Mouse (Mus musculus) stomach, embryonic 16.5 days (tissue): ENCODE measurements at regions not wholly inside any gene's neighbourhood (a gene's known extent, or its start where the extent isn't known, plus 50 kb on each side); places are given as distances from the start of the nearest gene placed in this dataset.

ENCODE experiments used
- ATAC-seq: fragments of 200-750 bp; cut with Nextera tagmentation; 2 replicates; pipeline ENCODE4 v1.8.0; 2017; ENCODE audit warnings: moderate number of reproducible peaks, moderate TSS enrichment; ENCODE audit not compliant: insufficient read depth, low FRiP score
- H3K27ac ChIP-seq: fragments of 300-500 bp; sonication (generic); 2 replicates; pipeline ENCODE4 v1.5.1; 2014; ENCODE audit warnings: low read length
- H3K27me3 ChIP-seq: fragments of 300-500 bp; sonication (generic); 2 replicates; pipeline ENCODE4 v1.6.1; 2014; ENCODE audit warnings: low read length, control low read depth, mixed read lengths; ENCODE audit not compliant: control insufficient read depth, insufficient read depth
- H3K36me3 ChIP-seq: fragments of 300-500 bp; sonication (generic); 2 replicates; pipeline ENCODE4 v1.6.1; 2014; ENCODE audit warnings: low read length; ENCODE audit not compliant: control insufficient read depth, insufficient read depth
- H3K4me1 ChIP-seq: fragments of 300-500 bp; sonication (generic); 2 replicates; pipeline ENCODE4 v1.6.1; 2014; ENCODE audit warnings: low read length, control low read depth, mixed read lengths; ENCODE audit not compliant: control insufficient read depth, insufficient read depth
- H3K4me2 ChIP-seq: fragments of 300-500 bp; sonication (generic); 2 replicates; pipeline ENCODE4 v1.6.1; 2014; ENCODE audit warnings: low read depth, low read length, mixed read lengths
- H3K4me3 ChIP-seq: fragments of 300-500 bp; sonication (generic); replicated peaks from 2 replicates; pipeline ENCODE4 v1.5.1; 2014; ENCODE audit warnings: mild to moderate bottlenecking, low read length
- H3K9ac ChIP-seq: fragments of 300-500 bp; sonication (generic); 2 replicates; pipeline ENCODE4 v1.6.1; 2014; ENCODE audit warnings: low read length
- H3K9me3 ChIP-seq: fragments of 300-500 bp; sonication (generic); replicated peaks from 2 replicates; pipeline ENCODE4 v1.6.1; 2016; ENCODE audit warnings: low read length, control low read depth; ENCODE audit not compliant: control insufficient read depth
- WGBS: fragments of 180-500 bp; shearing (Covaris S2); extraction: QIAGEN DNeasy Blood & Tissue Kit; methylation state at CpG from one replicate; pipeline ENCODE4 v1.1.7; 2014; 5-methylcytosine and 5-hydroxymethylcytosine counted together

GRCm38 (mm10) chr2:137566619-137567018, 450.2 kb upstream of the Jag1 start:
- no peaks in the 10 kb centered on the region for H3K27me3 ChIP-seq
- no peak for ATAC-seq
- 82% methylated on average over 3 of the region's 3 CpGs for whole genome bisulfite sequencing

GRCm38 (mm10) chr2:137564064-137564624, 447.7 kb upstream of the Jag1 start:
- Histone ChIP-seq H3K27ac (no peak overlapping the region), H3K9me3 (no peaks in the 10 kb centered on the region), H3K27me3 (no peaks in the 10 kb centered on the region), H3K4me3 (no peak overlapping the region), H3K4me2 (no peak overlapping the region), H3K4me1 (no peaks in the 10 kb centered on the region; the same call in 1 of the 2 replicates), H3K9ac (no peak overlapping the region), H3K36me3 (no peaks in the 10 kb centered on the region)
- WGBS: 75% methylated on average over 5 of the region's 5 CpGs
- no peak for ATAC-seq

More at GRCm38 (mm10) chr2:137566619-137567018, 450.2 kb upstream of the Jag1 start:
- Histone ChIP-seq H3K4me2 (no peak overlapping the region), H3K4me3 (no peak overlapping the region), H3K27ac (no peak overlapping the region), H3K9me3 (no peaks in the 10 kb centered on the region), H3K4me1 (no peaks in the 10 kb centered on the region), H3K36me3 (no peaks in the 10 kb centered on the region), H3K9ac (no peak overlapping the region)

- WGBS: 46% methylated on average over 4 of the region's 4 CpGs
- H3K27ac ChIP-seq: no peak overlapping the region
- ATAC-seq: peak; percentile 37; the same call in 1 of the 2 replicates
Observed at GRCm38 (mm10) chr2:137560366-137560765, 443.9 kb upstream of the Jag1 start.

GRCm38 (mm10) chr2:137553871-137554270, 437.4 kb upstream of the Jag1 start:
- no peak for ATAC-seq
- no peaks in the 10 kb centered on the region for H3K9me3 ChIP-seq
- WGBS: 75% methylated on average over 2 of the region's 2 CpGs

More at GRCm38 (mm10) chr2:137560366-137560765, 443.9 kb upstream of the Jag1 start:
- Histone ChIP-seq H3K36me3 (no peaks in the 10 kb centered on the region), H3K27me3 (no peaks in the 10 kb centered on the region), H3K4me1 (no peaks in the 10 kb centered on the region; the same call in 1 of the 2 replicates), H3K4me2 (no peak overlapping the region), H3K4me3 (no peak overlapping the region), H3K9ac (no peak overlapping the region), H3K9me3 (no peaks in the 10 kb centered on the region)

GRCm38 (mm10) chr2:137536581-137536980, 420.1 kb upstream of the Jag1 start:
- H3K4me2 ChIP-seq: no peak overlapping the region
- H3K9me3 ChIP-seq: no peaks in the 10 kb centered on the region
- H3K27me3 ChIP-seq: no peaks in the 10 kb centered on the region
- H3K4me1 ChIP-seq: no peaks in the 10 kb centered on the region
- ATAC-seq: no peak
- H3K4me3 ChIP-seq: no peak overlapping the region
- WGBS: 60% methylated on average over 2 of the region's 2 CpGs
- no peaks in the 10 kb centered on the region for H3K36me3 ChIP-seq
- H3K9ac ChIP-seq: no peak overlapping the region
- no peak overlapping the region for H3K27ac ChIP-seq

More at GRCm38 (mm10) chr2:137553871-137554270, 437.4 kb upstream of the Jag1 start:
- no peak overlapping the region for H3K4me2 ChIP-seq
- no peak overlapping the region for H3K4me3 ChIP-seq
- no peak overlapping the region for H3K9ac ChIP-seq
- H3K4me1 ChIP-seq: no peaks in the 10 kb centered on the region
- H3K27me3 ChIP-seq: no peaks in the 10 kb centered on the region
- no peaks in the 10 kb centered on the region for H3K36me3 ChIP-seq
- H3K27ac ChIP-seq: no peak overlapping the region

- no peak overlapping the region for H3K9ac ChIP-seq
- H3K27ac ChIP-seq: no peak overlapping the region
- H3K4me1 ChIP-seq: no peaks in the 10 kb centered on the region
- no peak overlapping the region for H3K4me3 ChIP-seq
- no peaks in the 10 kb centered on the region for H3K9me3 ChIP-seq
- no peaks in the 10 kb centered on the region for H3K27me3 ChIP-seq
- H3K36me3 ChIP-seq: no peaks in the 10 kb centered on the region
- 72% methylated on average over 2 of the region's 2 CpGs for WGBS
- ATAC-seq: no peak
- no peak overlapping the region for H3K4me2 ChIP-seq
Observed at GRCm38 (mm10) chr2:137516271-137516670, 399.8 kb upstream of the Jag1 start.

DNA sequence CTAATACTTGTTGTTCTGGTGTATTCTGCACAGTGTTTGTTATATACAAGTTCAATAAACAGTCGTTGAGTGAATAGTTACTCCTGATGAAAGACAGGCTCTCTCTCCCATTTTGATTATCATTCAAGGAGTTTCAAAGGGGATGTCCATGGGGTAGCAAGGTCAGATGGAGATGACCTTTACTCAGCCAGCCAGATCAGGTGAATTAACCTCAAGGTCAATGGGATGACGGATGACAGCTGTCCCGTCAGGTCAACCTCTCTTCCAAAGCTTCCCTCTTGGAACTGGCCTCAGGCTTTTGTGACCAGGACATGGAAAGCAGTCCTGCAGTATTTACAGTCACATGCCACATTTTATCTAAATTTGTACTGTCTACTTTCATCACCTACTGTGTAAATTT, 398.6 kb upstream of the Jag1 start:
- H3K27me3 ChIP-seq: no peaks in the 10 kb centered on the region
- ATAC-seq: no peak
- H3K9me3 ChIP-seq: no peaks in the 10 kb centered on the region
- WGBS: 74% methylated on average over 3 of the region's 3 CpGs
- no peak overlapping the region for H3K4me2 ChIP-seq
- no peak overlapping the region for H3K9ac ChIP-seq
- H3K4me1 ChIP-seq: no peaks in the 10 kb centered on the region
- no peak overlapping the region for H3K27ac ChIP-seq
- H3K4me3 ChIP-seq: no peak overlapping the region
- H3K36me3 ChIP-seq: no peaks in the 10 kb centered on the region

DNA sequence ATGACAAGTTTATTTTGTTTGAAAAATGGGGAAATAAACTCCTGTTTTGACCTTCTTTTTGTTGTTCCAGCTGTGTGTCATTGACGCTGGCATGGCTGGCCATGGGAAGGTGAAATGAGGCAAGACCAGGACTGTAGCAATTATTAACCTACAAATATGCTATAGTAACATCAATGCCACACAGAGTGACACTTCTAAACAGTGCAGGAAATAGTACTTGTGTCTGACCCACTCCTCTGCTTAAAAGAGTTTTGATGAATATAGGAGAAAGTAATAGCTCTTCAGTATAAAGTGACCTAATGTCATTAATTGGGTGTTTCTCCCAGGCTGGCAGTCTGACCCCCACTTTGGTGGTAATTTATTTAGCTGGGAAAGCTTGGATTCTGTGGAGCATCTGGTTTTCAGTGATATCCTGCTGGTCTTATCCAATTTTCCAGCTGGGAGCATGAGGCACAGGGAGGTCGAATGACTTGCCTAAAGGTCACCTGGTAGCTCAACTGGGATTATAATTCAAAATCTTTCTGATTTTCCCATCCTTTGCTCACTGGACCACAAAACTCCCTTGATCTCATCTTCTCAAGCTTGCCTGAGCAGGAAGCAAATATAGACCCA, 397.6 kb upstream of the Jag1 start:
- H3K27me3 ChIP-seq: no peaks in the 10 kb centered on the region
- no peak overlapping the region for H3K27ac ChIP-seq
- no peak for ATAC-seq
- H3K4me2 ChIP-seq: no peak overlapping the region
- WGBS: 32% methylated on average over 2 of the region's 2 CpGs
- H3K4me1 ChIP-seq: no peaks in the 10 kb centered on the region
- no peak overlapping the region for H3K9ac ChIP-seq
- no peaks in the 10 kb centered on the region for H3K36me3 ChIP-seq
- H3K9me3 ChIP-seq: no peaks in the 10 kb centered on the region
- no peak overlapping the region for H3K4me3 ChIP-seq

DNA sequence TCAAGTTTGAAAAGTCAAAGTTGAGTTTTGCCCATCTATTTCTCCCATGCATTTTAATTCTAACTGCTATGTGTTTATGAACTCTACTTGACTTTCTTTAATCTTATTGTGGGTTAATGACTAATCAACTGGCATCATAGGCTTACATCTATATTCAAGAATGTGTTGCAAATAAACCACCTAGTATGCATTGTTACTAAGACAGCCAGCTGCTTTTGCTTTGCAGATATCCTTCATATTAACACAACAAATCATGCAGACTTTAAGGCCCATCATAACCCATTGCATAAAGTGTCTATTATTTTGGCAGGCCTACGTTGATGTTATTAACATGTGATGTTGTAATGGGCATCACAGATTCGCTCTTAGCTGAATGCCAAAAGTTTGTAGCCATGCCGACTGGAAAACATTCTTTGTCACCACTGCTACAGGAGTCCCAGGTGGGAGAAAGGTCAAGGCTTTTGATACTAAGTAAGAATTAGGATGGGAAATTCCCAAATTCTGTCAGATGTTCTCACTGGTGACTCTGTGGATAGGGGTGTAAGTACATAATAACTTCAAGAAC, 394.3 kb upstream of the Jag1 start:
- Histone ChIP-seq H3K4me2 (no peak overlapping the region), H3K27ac (no peak overlapping the region), H3K9me3 (no peaks in the 10 kb centered on the region), H3K4me1 (no peaks in the 10 kb centered on the region), H3K27me3 (no peaks in the 10 kb centered on the region), H3K36me3 (no peaks in the 10 kb centered on the region), H3K4me3 (no peak overlapping the region), H3K9ac (no peak overlapping the region)
- WGBS: 73% methylated on average over 3 of the region's 3 CpGs
- no peak for ATAC-seq
